Comparison of ENCODE assay signal across 1 mouse cellular context in the genomic region with DNA sequence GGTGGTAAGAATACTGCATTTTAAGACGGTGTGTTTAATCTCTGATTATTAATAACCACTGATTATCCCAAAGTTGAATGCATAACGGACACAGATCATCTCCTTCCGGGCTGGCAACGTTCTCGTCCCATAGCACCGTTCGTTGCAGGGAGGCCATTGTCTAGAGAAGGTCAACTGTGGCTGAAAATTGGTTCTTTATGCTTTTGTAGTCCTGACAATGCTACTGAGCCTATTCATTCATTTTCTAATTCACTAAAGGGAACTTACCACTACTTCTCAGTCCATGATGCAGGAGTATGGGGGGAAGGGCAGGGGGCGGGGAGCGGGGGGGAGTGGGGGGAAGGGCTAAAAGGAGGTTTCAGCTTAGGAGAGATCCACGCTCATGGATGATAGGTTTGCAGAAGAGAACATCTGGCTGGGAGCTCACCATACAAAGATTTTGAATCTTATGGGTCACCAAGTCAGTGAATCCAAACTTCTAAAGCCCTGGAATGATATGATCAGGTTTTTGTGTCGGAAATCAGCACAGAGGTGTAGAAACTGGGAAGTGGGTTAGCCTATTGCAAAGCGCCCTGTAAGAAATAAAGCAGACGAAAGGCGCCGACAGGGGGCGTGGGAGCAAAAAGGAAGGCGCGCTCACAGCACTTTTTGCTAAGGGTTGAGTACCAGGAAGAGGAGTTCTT.
TF ChIP-seq lines count a peak whose summit lies in the region.

No protein-coding gene starts in this region.

TF ChIP-seq in C2C12, 6 proteins besides CTCF, POLR2A, EP300 and RAD21 (continued from another document):
- TF ChIP-seq CEBPB (IDR thresholded peaks at IDR 0.05; ENCODE audit: low read depth) (no peak), FOSL1 (IDR thresholded peaks at IDR 0.05; ENCODE audit: insufficient read depth, low read length, poor library complexity, severe bottlenecking) (no peak), MYOG (IDR thresholded peaks at IDR 0.05; ENCODE audit: control insufficient read depth, extremely low read depth, insufficient read length) (no peak), USF1 (IDR thresholded peaks at IDR 0.05; ENCODE audit: low read depth) (no peak), MYOD1 (IDR thresholded peaks at IDR 0.05; ENCODE audit: control insufficient read depth, insufficient read length, low read depth) (no peak)
TF ChIP-seq in C2C12: peak in this region for 0.
